Comparison of ENCODE assay signal across 17 mouse cellular contexts in the genomic region with DNA sequence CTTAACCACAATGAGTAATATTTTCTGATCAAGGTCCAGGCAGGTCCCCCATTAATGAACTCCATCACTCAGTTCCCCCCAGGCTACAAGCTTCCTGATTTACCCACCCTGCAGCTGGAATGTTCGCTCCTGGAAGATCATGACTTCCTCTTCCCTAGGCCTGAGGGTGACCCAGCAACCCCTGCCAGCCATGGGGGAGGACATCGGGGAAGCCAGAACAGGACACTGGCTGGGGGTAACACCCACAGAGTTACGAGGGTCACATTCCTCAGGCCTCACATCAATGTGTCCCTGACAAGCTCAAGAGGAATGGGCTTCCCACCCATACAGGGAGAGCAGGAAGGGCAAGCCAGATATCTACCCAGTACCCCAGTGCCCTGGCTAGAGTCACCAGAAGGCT. TPM values are rescaled to one million over a fixed set of nuclear protein-coding genes. Genes with fewer than 3 reads are reported as not detected.
"Had no signal": no experiment of that assay in that cellular context is flagged by ENCODE, and none has a peak within 500 bp of the region (broad histone marks: within the 10 kb centered on the region; RNA-seq: fewer than 3 reads in every experiment).

No protein-coding gene starts in this region.

- DNase-seq: kidney, adult 8-10 months; kidney, postnatal 10 days; kidney, postnatal 36 days; liver; liver, postnatal 0 days; lung, embryonic 14.5 days; lung, postnatal 14 days; midbrain, embryonic 14.5 days; thymus, adult 2 months; thymus, postnatal 14 days; thymus, postnatal 4 days had no signal

- ATAC-seq: intestine, postnatal 0 days; liver, postnatal 0 days had no signal

- H3K4me2 ChIP-seq: lung, embryonic 14.5 days; midbrain, embryonic 11.5 days had no signal

- H3K9ac ChIP-seq: liver, embryonic 14.5 days; liver, postnatal 0 days; lung, embryonic 14.5 days had no signal

- H3K27ac ChIP-seq: liver, embryonic 14.5 days had no signal

RNA-seq across cellular contexts. Expression of gene Gjc2, which starts 13.2 kb away (rescaled TPM):
- total RNA-seq: megakaryocyte progenitor cell, adult 5-6 weeks had no signal
- polyA plus RNA-seq: midbrain, embryonic 11.5 days; neural tube, embryonic 11.5 days; neural tube, embryonic 14.5 days had no signal
